Mouse (Mus musculus): ENCODE data around the gene Slc5a10.

Gene Slc5a10

DNA sequence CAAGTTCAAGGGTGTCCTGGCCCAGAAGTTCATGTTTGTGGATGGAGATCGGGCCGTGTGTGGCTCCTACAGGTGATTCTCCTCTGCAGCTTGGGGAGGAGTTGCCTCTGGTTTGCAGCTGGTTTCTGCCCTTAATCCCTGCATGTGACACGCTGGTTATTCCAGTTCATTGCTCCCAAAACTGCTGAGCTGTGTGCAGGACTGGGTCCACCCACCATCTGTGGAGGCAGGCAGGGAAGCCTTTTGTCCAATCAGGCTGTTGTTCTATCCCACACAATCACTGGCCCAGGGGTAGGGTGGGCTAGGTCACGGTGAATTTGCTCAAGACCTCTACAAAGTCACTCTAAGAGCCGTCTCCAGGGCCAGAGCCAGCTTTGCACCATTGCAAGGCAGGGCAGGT lies 18.9 kb downstream of the Slc5a10 start:
- no peak for DNase-seq

DNA sequence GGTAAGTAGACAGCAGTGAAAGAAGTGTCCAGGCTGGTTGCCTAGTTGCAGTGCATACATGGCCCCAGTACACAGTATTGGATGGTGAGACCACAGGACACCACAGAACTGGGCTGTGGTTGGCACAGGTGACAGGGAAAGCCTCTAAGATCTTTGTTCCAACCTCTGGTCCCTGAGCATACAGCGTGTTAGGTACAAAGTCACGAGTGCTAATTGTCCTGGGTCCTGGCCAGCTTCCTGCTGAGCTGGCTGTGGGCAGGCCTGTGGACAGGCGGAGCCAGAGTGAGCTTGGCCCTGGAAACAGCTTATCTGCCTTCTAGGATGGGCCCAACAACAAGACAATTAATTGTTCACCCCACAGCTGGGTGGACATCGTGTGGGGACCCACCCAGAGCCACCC lies 20.7 kb downstream of the Slc5a10 start:
- DNase-seq: no peak

DNA sequence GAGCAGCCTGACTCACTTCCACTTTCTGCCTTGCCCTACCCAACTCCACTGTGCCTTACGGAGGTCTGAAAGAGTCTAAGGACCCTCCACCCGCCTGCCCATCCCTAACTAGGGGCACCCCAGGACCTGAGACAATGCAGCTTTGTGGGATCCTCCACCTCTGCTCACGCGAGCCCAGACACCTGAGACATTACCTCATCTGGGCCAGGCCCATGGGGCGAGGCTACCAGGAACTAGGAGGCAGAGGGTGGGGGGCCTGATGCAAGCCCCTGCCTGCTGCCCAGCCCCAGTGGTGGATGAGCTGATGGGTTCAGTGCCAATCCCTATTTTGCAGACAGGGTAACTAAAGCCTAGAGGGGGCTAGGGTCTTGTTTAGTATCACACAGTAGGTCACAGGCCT lies 21.2 kb downstream of the Slc5a10 start:
- no peak for DNase-seq

DNA sequence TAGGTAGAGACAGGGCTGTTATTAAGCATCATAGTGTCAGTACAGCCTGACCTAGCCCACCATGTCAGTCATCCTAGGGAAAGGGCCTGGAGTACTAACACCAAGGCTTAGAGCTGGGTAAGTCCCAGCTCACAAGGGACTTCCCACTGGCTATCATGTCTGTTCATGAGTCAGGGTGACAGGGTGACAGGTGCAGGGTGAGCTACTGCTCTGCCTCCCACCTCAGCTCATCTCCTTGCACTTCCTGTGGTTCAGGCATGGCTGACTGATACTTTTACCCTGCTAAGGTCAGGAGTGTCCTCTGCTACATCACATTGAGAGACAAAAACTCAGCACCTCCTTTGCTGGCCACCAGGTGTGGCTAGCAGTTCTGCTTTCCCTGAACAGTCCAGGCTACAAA lies 21.8 kb downstream of the Slc5a10 start:
- no peak for DNase-seq

DNA sequence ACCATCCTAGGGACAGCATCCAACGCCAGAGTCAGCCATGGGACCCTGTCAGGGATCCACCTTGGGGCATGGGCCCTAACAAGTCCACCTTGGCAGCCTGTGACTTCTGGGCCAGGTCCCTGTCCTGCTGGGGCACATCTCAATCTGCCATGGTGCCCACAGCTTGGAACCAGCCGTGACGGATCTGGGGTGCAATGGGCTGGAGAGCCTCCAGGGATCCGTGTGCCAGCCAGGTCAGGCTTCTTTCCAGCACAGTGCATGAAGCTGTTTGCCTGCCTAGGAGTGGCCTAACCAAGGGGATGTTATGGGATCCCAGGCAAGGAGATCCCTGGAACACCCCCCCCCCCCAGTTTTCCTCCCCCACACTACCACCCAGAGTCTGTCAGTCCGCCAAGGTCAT lies 27.6 kb downstream of the Slc5a10 start:
- no peak for DNase-seq

DNA sequence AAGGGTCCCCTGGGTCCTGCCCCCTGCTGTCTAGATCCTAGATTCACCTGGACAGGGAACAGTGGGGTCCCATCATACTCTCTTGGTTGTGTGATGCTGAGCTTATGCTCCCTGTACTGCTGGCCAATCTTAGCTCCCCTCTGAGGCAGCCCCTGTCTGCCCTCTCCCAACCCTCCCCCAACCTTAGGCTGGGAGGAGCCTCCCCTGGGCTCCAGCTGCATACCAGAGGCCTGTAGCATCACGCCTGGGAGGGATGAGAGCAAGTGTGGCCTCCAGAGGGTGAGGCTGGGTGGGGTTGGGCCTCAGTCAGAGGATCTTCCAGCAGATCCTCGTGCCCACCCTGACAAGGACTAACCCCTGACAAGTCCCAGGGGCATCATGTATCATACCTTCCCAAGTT lies 33.0 kb downstream of the Slc5a10 start:
- DNase-seq: no peak

DNA sequence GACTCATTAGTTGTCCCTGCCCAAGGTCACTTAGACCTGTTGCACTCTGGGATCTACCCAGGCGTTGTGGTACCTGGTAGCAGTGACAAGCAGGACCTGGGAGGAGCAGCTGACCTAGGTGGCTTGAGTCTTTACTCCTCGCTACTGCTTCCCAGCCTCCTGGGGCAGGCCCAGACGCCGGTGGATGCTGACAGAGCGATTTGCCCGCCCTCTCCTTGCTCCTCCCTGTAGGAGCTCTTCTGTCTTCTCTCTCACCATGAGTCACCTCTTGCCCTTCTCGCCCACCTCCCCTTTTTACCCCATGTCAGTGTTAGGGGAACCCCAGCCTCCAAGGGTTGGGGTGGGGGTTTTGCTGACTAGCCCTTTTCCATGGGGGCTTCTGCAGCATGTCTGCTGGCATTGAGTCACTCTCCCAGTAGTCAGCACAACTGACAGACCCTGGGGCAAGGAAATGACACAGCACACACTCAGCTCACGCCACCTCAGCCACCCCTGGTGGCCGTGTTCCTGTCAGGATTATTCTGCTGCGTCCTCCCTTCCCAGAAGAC lies 33.6 kb downstream of the Slc5a10 start:
- DNase-seq: no peak

DNA sequence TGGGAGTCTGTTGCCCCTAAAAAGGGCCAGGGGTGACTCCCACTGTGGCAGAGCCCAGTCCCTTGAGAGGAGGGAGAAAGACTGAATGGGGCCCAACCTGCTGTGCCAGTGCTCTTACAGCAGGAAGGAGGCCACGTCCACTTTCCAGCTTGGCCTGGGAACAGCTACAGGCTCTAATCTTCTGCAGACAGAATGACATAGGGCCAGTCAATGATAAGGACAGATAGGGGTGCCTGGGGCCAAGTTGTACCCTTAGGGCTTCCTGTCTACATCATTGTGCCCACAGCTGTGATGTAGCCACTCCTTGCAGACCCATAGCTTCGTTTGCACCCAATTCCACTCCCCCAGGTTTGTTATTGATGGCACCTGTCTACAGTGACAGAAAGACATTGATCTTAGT lies 34.5 kb downstream of the Slc5a10 start:
- DNase-seq: no peak

DNA sequence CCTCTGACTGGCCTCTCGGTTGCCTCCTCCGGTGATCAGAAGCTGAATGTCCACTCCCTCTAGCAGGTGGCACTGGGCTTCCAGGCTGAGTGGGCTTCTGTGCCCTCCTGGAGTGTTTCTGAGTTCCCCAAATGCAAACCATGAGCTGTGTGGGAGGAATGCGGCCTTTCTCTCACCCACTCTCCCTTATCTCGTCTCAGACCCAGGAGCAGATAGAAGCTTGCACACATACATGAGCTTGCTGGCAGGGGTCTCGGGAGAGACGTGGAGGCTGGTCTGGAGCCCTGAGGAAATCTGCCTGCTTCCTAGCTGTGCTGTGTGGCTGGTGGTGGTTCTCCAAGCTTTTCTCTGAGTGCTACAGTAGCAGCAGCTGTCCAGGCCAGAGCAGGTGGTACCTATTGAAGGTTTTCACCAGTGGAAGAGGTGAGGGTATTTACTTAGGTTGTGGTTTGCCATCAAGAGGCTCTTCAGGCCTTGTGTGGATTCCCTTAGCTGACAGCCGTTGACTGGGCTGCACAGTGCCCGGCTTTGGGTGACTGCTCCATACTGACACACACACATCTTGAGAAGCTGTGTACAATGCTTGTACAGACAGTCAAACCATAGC lies 35.4 kb downstream of the Slc5a10 start:
- no peak for DNase-seq

DNA sequence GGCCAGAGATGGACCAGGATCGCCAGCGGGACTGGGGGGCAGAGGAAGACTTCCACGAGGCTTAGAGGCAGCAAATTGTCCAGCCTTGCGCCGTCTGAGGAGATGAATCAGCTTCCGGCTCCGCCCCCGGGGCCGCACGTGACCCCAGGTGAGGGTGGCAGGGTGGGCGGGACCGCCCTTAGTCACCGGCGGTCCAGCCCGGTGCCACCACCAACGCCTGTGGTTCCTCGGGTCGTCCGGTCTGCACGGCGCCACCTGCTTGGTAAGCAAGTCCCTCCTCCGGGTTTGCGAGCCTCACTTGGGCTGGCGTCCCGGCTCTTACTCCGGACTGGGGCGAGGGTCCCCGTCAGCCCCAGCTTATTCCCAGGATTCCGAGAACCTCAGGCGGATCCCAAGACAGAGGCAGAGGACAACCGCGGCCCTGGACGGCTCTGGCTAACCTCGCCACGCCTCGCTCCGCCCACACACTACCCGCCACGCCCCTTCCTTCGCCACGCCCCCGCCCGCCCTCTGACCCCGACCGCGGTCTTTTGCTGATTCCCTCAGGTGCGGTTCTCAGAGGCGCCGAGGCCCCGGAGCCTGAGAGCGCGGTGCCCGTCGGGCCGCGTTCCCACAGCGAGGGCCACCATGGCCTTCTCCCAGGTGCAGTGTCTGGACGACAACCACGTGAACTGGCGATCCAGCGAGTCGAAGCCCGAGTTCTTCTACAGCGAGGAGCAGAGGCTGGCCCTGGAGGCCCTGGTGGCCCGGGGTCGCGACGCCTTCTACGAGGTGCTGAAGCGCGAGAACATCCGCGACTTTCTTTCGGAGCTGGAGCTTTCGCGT lies 36.5 kb downstream of the Slc5a10 start, which contains the start of gene Fam83g:
Gene Fam83g (plus strand): TSS at position 185 of the 825 bp plus-strand sequence.
- no peak for DNase-seq

DNA sequence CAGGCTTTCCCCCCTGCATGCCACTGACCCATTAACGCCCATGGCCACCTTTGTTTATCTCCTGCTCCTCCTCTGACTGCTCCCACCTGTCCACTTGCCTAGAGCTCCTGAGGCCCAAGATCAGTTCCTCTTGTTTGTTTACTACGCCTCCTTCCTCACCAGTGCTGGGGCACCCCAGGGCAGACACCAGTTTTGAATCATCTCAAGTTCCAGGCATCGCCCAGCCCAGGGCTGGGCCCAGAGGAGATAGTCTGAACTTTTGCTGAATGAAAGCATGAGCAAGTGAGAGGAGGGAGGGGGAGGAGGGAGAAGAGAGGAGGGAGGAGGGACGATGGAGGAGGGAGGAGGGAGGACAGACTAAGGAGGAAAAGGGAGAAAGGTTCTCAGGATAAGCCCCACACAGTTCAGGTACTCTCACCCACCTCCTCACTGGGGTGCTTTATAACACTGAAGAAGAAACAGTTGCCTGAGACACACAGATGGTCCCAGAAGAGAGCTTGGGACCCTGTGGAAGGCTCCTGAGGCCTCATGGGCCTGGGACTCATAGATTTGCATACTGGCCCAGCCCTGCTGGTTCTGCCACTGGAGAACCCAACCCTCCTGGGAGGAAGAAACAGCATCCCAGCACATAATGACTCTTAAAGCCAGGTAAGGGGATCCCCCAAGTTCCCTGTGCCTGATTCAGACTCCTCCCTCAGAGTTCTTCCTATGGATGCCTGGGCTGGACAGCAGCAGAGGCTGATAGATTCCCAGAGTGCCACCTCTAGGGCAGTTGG lies 41.3 kb downstream of the Slc5a10 start:
- DNase-seq: no peak

DNA sequence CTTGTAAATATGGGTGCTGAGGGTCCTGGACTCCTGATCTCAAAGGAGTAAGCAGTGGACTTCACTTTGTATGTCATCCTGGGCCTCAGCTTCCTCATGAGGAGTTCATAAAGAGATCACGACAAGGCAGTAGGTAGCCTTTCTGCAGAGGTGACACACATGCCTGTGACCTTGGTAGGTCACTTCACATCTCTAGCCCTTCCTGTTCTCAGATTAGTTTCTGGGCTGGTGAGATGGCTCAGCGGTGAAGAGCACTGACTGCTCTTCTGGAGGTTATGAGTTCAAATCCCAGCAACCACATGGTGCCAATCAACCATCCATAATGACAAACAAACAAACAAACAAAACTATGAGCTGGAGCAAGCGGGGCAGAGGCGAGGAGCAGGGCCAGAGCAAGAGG lies 42.9 kb downstream of the Slc5a10 start:
- no peak for DNase-seq

DNA sequence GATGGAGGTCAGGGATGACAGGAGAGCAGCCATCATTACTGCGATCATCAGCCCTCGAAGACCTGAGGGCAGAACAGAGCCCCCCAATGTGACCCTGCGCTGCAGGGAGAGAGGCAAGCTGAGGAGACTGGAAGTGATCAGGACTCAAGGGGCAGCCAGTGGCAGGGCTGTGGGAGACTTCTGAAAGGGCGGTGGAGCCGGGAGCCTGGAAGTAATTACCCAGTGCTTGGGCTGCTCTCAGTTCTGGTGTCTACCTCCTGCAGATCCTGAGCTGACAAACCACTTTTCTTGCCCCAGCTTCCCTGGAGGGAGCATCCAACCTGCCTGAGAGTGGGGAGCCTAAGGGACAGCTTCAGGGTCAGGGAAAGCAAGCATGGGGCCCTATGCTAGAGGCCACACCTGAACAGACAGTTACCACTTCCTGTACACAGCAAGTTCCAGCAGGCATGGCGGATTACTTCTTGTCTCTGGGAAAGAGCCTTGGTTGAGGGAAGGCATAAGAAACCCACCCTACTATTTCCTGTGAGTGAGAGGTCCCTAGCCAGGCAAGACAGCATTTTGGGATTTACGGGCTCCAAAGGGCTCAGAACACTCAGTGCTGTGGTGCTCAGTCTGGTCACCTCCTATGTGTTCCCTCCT lies 44.3 kb downstream of the Slc5a10 start:
- no peak for DNase-seq

DNA sequence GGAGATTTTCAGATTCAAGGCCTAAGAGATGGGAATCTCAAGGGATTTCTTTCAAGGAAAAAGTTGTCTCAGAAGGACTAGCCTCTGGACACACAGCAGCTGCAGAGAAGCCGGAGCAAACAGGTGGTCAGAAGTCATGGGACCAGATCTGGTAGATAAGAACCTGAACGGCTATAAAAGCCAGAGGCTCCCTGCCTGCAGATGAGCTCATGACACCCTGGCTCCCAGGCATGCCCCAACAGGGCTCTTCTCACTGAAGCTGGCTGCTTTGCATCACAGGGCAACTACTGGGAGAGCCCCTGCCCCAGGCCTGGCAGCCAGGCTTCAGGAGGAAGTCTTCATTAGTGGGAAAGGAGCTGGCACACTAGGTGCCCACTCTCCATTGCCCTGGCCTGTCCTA lies 45.3 kb downstream of the Slc5a10 start:
- DNase-seq: no peak

DNA sequence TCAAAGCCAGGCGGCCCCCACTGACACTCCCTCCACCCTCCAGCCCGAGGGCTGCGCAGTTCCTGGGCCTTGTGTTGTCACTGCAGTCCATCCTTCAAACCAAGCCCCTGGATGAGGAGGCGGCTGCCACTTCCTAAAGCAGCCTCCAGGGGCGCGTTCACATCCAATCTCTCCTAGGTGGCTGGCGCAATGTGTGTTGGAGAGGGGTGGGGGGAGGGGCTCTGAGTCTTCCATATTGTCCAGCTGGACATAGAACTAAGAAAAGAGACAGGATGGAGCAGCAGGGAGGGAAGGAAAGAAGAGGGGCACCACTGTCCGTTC lies 45.8 kb downstream of the Slc5a10 start:
- DNase-seq: no peak

DNA sequence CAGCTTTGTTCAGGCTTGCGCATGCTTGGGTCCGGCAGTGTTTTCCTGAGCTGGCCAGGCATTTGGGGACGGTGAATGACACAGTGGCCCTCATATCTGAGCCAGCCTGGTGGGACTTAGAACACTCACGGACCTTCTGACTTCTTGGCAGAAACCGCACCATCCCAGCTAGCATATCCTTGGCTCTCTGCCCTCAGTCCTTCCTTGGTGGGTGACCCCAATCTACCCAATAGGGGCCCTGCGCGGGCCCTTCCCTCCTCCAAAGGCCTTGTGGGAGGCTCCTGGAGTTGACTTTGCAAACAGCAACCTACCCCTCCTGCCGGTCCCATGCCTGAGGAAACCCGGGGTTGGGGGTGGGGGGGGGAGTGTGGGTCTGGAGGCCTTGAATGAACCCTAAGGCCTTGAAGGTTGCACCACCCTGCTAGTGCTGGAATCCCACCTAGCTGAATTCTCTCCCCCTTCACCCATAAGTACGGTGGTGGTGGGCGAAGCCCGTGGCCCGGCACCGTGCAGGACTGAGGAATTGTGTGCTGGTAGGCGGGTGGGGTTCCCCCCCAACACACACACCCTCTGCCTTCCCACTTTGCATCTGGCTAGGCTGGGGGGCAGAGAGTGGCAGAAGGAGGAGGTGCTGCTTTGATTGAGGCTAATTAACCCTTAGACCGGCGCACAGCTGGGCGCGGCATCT lies 46.3 kb downstream of the Slc5a10 start:
- DNase-seq: no peak

DNA sequence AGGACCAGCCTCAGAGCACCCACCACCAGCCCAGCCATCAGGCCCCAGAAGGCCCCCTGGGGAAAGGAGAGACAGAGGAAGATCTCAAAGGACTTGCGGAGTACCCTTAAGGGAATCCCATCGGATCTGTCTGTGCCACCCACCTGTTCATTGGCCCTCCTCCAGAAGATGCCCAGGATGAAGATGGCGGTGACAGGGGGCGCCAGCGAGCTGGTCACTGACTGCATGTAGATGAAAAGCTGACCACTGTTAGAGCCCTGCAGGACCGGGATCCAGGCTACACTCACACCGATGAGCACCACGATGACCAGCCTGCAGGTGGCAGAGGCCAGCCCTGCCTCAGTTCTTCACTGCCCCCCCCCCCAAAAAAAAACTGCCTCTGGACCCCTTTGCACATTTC lies 46.9 kb downstream of the Slc5a10 start:
- DNase-seq: no peak

DNA sequence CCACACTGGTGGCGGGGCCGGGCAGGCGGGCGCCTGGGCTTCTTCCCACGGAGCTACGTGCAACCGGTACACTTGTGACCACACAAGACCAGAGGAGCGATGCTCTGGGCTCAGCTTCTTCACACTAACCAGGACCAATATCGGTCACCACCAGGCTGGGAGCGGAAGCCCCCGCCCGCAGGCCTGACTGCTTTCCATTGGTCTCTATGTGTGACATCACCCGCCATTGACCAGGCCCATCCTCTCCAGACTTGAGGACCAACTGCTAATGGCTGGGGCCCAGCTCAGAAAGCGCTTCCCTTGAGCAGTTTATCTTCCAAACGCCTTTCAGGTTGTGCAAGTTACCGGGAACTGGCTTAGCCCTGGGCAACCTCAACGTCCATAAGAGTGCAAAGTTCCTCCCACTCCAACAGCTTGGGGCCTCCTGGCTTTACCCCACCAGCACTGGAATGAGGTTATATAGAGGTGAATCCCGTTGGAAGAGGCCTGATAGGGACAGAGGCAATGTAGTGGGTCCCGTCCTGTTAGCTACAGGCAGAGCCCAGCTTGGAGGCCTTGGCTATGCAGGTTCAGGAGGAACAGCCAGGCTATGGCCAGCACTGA lies 48.7 kb downstream of the Slc5a10 start:
- DNase-seq: no peak

DNA sequence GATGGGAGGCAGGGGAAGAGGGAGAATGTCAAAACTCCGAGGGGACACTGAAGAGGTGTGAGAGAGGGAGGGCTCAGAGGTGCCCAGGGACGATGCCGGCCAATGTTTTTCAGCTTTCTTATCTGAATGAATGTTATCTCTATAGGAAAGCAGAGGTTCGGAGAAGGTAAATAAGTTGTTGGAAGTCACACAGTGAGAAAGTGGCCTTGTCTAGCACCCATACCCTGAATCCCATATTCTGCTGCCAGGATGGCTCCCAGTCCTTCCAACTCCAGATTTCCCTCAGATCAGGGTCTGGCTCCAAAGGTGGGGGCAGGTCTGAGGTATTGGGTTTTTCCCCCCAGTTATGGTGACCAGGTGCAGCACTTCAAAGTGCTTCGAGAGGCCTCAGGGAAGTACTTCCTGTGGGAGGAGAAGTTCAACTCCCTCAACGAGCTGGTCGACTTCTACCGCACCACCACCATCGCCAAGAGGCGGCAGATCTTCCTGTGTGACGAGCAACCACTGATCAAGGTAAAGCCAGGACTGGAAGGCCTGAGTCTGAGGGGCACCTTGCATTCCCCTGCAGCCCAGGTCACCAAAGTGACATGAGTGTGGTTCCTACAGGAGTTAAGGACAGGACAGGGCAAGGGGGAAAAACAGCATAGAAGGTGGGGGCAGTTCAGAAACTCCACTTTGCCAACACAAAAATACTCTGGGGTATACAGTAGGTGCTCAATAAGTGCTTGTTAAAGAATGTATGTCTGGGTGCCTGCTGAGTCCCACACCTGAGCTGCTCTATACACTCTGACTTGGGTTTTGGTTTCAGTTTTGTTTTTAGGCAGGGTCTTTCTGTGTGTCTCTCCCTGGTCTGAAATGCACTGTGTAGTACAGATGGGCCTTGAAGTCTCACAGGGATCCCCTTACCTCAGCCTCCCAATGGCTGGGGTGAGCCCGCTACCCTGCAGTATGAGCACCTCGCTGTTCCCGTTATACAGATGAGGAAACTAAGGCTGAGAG lies 50.8 kb downstream of the Slc5a10 start:
- no peak for DNase-seq

DNA sequence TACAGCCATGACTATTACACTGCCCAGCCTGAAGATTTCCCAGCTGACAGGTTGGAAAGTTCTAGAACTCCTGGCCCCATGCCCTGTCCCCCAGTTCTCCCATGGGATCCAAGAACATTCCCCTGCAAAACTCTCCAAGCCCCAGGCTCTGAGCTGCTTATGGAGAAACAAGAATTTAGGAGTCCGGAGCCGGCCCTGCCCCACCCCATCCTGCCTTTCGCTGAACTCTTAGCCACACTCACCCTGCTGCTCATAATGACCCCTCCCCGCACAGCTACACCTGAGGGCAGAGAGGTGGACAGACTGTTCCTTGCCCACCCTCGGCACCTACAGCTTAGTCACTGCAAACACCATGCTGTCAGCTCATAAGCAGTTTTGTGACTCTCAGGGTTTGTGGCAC lies 52.8 kb downstream of the Slc5a10 start:
- DNase-seq: no peak

DNA sequence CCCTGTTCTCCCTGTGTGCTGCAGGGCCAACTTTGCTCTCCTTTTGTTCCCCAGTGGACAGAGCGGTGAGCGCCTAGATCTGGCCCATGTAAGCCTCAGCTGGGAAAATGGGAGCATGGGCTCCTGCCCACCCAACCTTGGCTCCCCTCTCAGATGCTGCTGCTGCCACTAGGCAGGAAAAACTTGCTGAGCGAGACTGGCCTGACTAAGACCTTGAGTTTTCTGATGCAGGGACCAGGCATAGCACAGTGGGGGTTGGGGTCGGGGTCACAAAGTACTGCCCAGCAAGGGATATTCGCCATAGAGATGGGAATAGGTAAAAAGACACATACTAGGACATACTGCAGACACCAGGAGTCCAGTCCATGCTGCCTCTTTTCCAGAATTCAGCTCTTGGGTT lies 53.4 kb downstream of the Slc5a10 start:
- DNase-seq: no peak

Measured in right cerebral cortex, adult 18-20 months (tissue).